8 mouse cellular contexts compared by ENCODE assay signal in the genomic region with DNA sequence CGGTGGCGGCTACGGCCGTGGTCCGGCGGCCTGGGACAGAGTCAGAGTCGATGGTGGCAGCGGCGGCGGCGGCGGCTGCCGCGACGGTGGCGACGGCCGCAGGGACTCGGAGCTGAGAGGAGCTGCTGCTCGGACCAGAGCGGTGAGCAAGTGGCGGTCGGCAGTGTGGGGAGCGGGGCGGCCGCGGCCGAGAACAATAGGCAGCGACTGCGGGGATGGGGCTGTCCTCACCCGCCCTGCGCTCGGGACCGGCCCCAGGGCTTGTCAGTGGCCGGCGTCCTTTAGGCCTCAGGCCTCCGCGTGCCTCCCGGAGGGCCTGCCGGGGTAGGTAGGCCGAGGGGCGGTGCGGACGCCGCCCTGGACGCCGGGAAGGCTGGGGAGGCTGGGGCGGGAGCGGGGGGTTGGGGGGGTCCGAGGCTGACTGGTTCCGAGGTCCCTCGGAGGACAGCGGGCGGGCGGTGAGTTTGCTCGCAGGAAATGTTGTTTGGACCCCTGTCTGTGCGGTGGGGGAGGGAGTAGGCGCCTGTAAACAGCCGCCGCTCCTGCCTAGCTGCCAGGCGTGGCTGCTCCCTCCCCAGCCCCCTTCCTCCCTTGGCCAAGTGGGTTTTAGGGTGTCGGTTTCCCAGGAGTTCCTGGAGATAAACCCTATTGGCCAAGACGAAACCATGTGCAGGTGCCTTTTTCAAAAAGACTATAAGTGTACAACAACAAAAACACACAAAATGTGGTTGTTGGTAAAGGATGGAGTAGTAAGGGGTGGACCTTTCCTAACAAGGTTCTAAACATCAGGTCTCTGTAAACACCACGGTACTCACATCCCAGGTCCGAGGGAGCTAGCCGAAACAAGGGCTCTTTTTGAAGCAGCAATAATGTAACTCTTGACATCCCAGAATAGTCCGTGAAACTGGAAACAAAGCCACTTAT. TPM values are rescaled to one million over a fixed set of nuclear protein-coding genes. Genes with fewer than 3 reads are reported as not detected.
DNase-seq lines count a peak whose midpoint lies in the region; ATAC-seq and TF ChIP-seq lines count a peak whose summit lies in the region.

No protein-coding gene starts in this region.

- H3K27me3 ChIP-seq in Patski: no peaks in the 10 kb centered on the region
- no peaks in the 10 kb centered on the region for H3K27me3 ChIP-seq in cerebellum, adult 2 months (ENCODE audit: control insufficient read depth, insufficient read depth, low read length)
- peaks cover 4% of the 10 kb centered on the region; the same call in 1 of the 2 replicates for H3K27me3 ChIP-seq in hindbrain, embryonic 10.5 days (ENCODE audit: insufficient read depth, poor library complexity, severe bottlenecking)

- peak overlapping the region; percentile 72 for H3K4me3 ChIP-seq in cerebellum, adult 2 months (replicated peaks; ENCODE audit: insufficient read depth, low read depth, low read length)
- H3K4me3 ChIP-seq in hindbrain, embryonic 10.5 days: peak overlapping the region; percentile 98
- H3K4me3 ChIP-seq in macrophage (ENCODE audit: inconsistent target): peak overlapping the region; percentile 66

- H3K4me1 ChIP-seq in cerebellum, adult 2 months (ENCODE audit: control insufficient read depth, insufficient read depth, low read length): peaks cover 5% of the 10 kb centered on the region; the same call in 1 of the 2 replicates
- peaks cover 23% of the 10 kb centered on the region for H3K4me1 ChIP-seq in hindbrain, embryonic 10.5 days (replicated peaks)

- POLR2A ChIA-PET in Patski (lab: Charles Lee): interaction anchor here (0.5 to 0.6 kb wide), 3 partner anchors 40 to 406 kb away, joined by 5 to 6 read pairs (median 5); no protein-coding TSS in a partner anchor

- H3K9me3 ChIP-seq in hindbrain, embryonic 10.5 days: no peaks in the 10 kb centered on the region

- under 1% methylated on average over 67 of the region's 67 CpGs for WGBS in cerebellum, adult 2 months
- under 1% methylated on average over 66 of the region's 67 CpGs for WGBS in hindbrain, embryonic 10.5 days
- 1% methylated on average over 52 of the region's 67 CpGs for WGBS in macrophage (ENCODE audit: missing documents)

- H3K36me3 ChIP-seq in hindbrain, embryonic 10.5 days: no peaks in the 10 kb centered on the region
- H3K36me3 ChIP-seq in macrophage (ENCODE audit: inconsistent target): no peaks in the 10 kb centered on the region

- CTCF ChIA-PET in Patski (lab: Charles Lee): interaction anchor here (0.7 to 1.2 kb wide), 3 partner anchors 10 to 39 kb away, joined by 3 read pairs; no protein-coding TSS in a partner anchor

- no peak for TF ChIP-seq CTCF in Patski (IDR thresholded peaks at IDR 0.05)
- no peak for TF ChIP-seq CTCF in cerebellum, adult 2 months (IDR thresholded peaks at IDR 0.05; ENCODE audit: borderline replicate concordance, insufficient read depth, low read depth, low read length)

- H3K79me2 ChIP-seq in macrophage (ENCODE audit: inconsistent target): peaks cover 52% of the 10 kb centered on the region

- no peak for TF ChIP-seq POLR2A in cerebellum, adult 2 months (IDR thresholded peaks at IDR 0.05; ENCODE audit: borderline replicate concordance, insufficient read depth, low read length)

- in situ Hi-C loops in Patski (cut with MboI; ENCODE audit: low pct_unique_long_range_greater_than_20kb): no loop called here

- H3K27ac ChIP-seq in cerebellum, adult 2 months (ENCODE audit: insufficient read depth, low read length): peak overlapping the region; percentile 70
- H3K27ac ChIP-seq in hindbrain, embryonic 10.5 days: peak overlapping the region; percentile 97
- 0 out of 2 replicates have a peak overlapping the region, but pooled peaks have one; percentile 22 for H3K27ac ChIP-seq in macrophage

- DNase-seq in Patski (ENCODE audit: low read depth, low spot score): no peak
- DNase-seq in cerebellum, adult 2 months: peak in 1 of 2 experiments; percentile 26
- DNase-seq in hindbrain, embryonic 10.5 days (ENCODE audit: low spot score): no peak
- peak; percentile 30 to 40 for DNase-seq in layer of hippocampus, postnatal 25 days (ENCODE audit: extremely low spot score in 1 of 2, low spot score in 1 of 2)
- peak; percentile 68 to 70 for DNase-seq in right cerebral cortex, postnatal 10 days (ENCODE audit: low spot score in 2 of 2)
- DNase-seq in urinary bladder, postnatal 36 days (ENCODE audit: low spot score in 2 of 2): peak; percentile 37 to 53

- peak; percentile 80 for ATAC-seq in Patski
- peak; percentile 38 for ATAC-seq in frontal cortex, adult (ENCODE audit: low TSS enrichment)

RNA-seq across cellular contexts. Expression of gene Rc3h1, which starts 0.6 kb away (rescaled TPM):
- 15.9 TPM for polyA plus RNA-seq in Patski (2021)
- 12.0 TPM in 2 replicates for polyA plus RNA-seq in cerebellum, adult 2 months (2012; rRNA removed)
- polyA plus RNA-seq in hindbrain, embryonic 10.5 days (2016; fragmentation: Nextera tagmentation; extraction: Ambion mirVana): 8.2 and 8.5 TPM in 2 replicates
- 10 to 100 TPM; 38.4 to 43.7 TPM for total RNA-seq in layer of hippocampus, postnatal 25 days (2021)
- 100 to 1,000 TPM in 2 of 26 experiments, 10 to 100 TPM in 24; 46.3 to 122 (median 82.2) TPM for total RNA-seq in macrophage (2018; cell fraction: chromatin; rRNA removed)
- total RNA-seq in macrophage (2018; cell fraction: cytosol; rRNA removed): 10 to 100 TPM; 14.9 to 50.4 (median 27.0) TPM
- total RNA-seq in macrophage (2018; cell fraction: nucleus; rRNA removed): 10 to 100 TPM; 30.1 to 75.0 (median 51.0) TPM
- polyA plus RNA-seq in macrophage (2018): 7.5 to 11.7 TPM (median 10.8 TPM) in 3 replicates

Comparison
In these comparisons a context has a peak if more than half of its experiments do, and no peak if none do; other contexts are left out.
1. DNase-seq: peak in layer of hippocampus, postnatal 25 days (2 of 2), right cerebral cortex, postnatal 10 days (2 of 2) and urinary bladder, postnatal 36 days (2 of 2); none in Patski (single experiment) and hindbrain, embryonic 10.5 days (single experiment).
2. H3K27ac ChIP-seq: peak in every context shown above with its lines; median percentile 97 in hindbrain, embryonic 10.5 days; 70 in cerebellum, adult 2 months; 22 in macrophage.
3. Peak in every context shown above with its lines, with median percentiles within 50 percentile points of each other: H3K4me3 ChIP-seq.